Mouse (Mus musculus) heart, embryonic 16.5 days (tissue): ENCODE measurements around the gene Ttll10. TPM values are rescaled to one million over a fixed set of nuclear protein-coding genes. Genes with fewer than 3 reads are reported as not detected.

Experiments
- ATAC-seq: fragments of 200-750 bp; cut with Nextera tagmentation; replicated peaks from 2 replicates; pipeline ENCODE4 v1.8.0; 2017; ENCODE audit warnings: moderate number of reproducible peaks; ENCODE audit not compliant: insufficient read depth, low FRiP score; ENCODE audit errors: extremely low read depth
- H3K27ac ChIP-seq: fragments of 300-500 bp; sonication (generic); 2 replicates; pipeline ENCODE4 v1.5.1; 2014; ENCODE audit warnings: mild to moderate bottlenecking, low read length, control low read depth, moderate library complexity
- H3K27me3 ChIP-seq: fragments of 300-500 bp; sonication (generic); 2 replicates; pipeline ENCODE4 v1.6.1; 2014; ENCODE audit warnings: low read length, mixed read lengths; ENCODE audit not compliant: control insufficient read depth, insufficient read depth
- H3K36me3 ChIP-seq: fragments of 300-500 bp; sonication (generic); 2 replicates; pipeline ENCODE4 v1.6.1; 2014; ENCODE audit not compliant: control insufficient read depth, insufficient read depth
- H3K4me1 ChIP-seq: fragments of 300-500 bp; sonication (generic); 2 replicates; pipeline ENCODE4 v1.6.1; 2014; ENCODE audit warnings: low read length, mixed read lengths; ENCODE audit not compliant: control insufficient read depth, insufficient read depth
- H3K4me2 ChIP-seq: fragments of 300-500 bp; sonication (generic); 2 replicates; pipeline ENCODE4 v1.6.1; 2014; ENCODE audit warnings: low read depth, mild to moderate bottlenecking, control low read depth, low read length
- H3K4me3 ChIP-seq: fragments of 300-500 bp; sonication (generic); 2 replicates; pipeline ENCODE4 v1.5.1; 2014; ENCODE audit warnings: mild to moderate bottlenecking, control low read depth, low read length
- H3K9ac ChIP-seq: fragments of 300-500 bp; sonication (generic); 2 replicates; pipeline ENCODE4 v1.6.1; 2014; ENCODE audit warnings: low read length, control low read depth
- H3K9me3 ChIP-seq: fragments of 300-500 bp; sonication (generic); replicated peaks from 2 replicates; pipeline ENCODE4 v1.6.1; 2016; ENCODE audit warnings: low read length; ENCODE audit not compliant: control insufficient read depth
- WGBS: fragments of 180-500 bp; shearing (Covaris S2); extraction: QIAGEN DNeasy Blood & Tissue Kit; methylation state at CpG from one replicate; pipeline ENCODE4 v1.1.7; 2014; 5-methylcytosine and 5-hydroxymethylcytosine counted together
- microRNA counts: library from miRNA; unstranded; fragments of <30 nt; microRNA quantifications from one replicate; lab custom pipeline; 2016
- microRNA-seq: library from miRNA; unstranded; fragments of <30 nt; microRNA quantifications from one replicate; pipeline ENCODE4, GENCODE M21; 2017
- polyA plus RNA-seq: library from polyadenylated mRNA; unstranded; fragments of >200 nt; fragmentation: Nextera tagmentation; extraction: Ambion mirVana; gene quantifications from 2 replicates; pipeline ENCODE4 v1.2.1, GENCODE M21; 2015

Gene Ttll10
- polyA plus RNA-seq, 1 experiment from 2014 or later = 0.33 TPM

DNA sequence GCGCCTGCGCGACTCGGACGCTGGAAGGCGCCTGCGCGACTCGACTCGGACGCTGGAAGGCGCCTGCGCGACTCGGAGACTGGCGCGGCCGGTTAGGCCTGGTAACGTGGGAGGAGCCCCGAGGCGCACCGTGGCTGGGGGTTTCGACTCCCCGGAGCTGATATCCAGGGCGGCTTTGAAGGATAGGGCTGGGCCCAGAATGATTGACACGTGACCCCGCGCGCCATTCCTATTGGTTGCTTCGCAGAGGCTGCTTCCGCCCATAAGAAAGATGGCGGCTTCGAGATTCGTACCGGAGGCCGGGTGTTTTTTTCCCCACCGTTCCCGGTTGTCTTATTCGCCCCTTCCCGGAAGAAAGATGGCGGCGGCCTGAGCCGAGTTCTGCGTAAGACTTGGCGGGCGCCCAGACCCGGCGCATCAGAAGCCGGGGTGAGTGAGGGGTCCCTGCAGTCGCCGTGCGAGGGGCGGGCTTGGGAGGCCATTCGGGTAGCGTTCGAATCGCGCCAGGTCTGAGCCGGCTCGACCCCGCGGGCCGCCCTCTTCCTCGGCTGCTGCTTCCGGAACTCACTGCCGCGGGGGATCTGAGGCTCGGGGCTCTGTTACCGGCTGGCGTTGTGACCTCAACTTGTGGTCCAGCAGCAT is 66.2 kb downstream of the Ttll10 start:
- under 1% methylated on average over 70 of the region's 70 CpGs for WGBS

DNA sequence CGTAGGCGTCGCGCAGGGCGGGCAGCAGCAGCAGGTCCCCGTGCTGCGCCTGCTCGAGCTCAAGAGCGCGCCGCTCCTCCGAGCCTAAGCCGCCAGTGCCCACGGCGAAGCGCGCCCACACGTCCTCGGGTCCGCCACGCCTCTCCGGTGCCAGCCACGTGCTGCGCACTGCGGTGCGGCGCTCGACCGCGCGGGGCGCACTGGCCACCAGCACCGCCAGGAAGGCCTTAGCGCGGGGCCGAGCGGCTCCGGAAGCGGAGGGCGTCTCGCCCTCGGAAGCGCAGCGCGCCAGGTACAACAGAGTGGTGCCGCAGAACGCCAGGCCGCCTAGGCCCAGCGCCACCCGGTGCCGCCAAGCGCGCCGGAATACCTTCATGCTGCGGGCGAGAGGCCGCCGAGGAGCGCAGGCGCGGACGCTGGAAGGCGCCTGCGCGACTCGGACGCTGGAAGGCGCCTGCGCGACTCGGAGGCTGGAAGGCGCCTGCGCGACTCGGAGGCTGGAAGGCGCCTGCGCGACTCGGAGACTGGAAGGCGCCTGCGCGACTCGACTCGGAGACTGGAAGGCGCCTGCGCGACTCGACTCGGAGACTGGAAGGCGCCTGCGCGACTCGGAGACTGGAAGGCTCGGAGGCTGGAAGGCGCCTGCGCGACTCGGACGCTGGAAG is 66.8 kb downstream of the Ttll10 start, which contains the start of the genes B3galt6 and Sdf4:
B3galt6 (minus strand) TSS at position 409 of the 665 bp plus-strand sequence.
Sdf4 (plus strand) TSS at position 632 of the 665 bp plus-strand sequence.
- Histone ChIP-seq H3K9me3 (no peaks in the 10 kb centered on the region), H3K27me3 (no peaks in the 10 kb centered on the region), H3K4me2 (peak within 1 kb of the TSS; percentile 98), H3K9ac (peak within 1 kb of the TSS; percentile 91), H3K4me3 (peak within 1 kb of the TSS; percentile 95), H3K36me3 (peaks cover 7% of the 10 kb centered on the region), H3K4me1 (peaks cover 22% of the 10 kb centered on the region), H3K27ac (peak within 1 kb of the TSS; percentile 97)
- WGBS = under 1% methylated on average over 99 of the region's 99 CpGs
- peak; percentile 83 for ATAC-seq

More for the DNA sequence above, 66.2 kb downstream of the Ttll10 start:
- peak overlapping the region; percentile 97 for H3K27ac ChIP-seq
- peaks cover 12% of the 10 kb centered on the region for H3K36me3 ChIP-seq
- peaks cover 22% of the 10 kb centered on the region for H3K4me1 ChIP-seq
- H3K27me3 ChIP-seq = no peaks in the 10 kb centered on the region
- ATAC-seq = peak; percentile 82
- peak overlapping the region; percentile 95 for H3K4me3 ChIP-seq
- peak overlapping the region; percentile 73 for H3K4me2 ChIP-seq
- H3K9ac ChIP-seq = peak overlapping the region; percentile 91
- no peaks in the 10 kb centered on the region for H3K9me3 ChIP-seq

DNA sequence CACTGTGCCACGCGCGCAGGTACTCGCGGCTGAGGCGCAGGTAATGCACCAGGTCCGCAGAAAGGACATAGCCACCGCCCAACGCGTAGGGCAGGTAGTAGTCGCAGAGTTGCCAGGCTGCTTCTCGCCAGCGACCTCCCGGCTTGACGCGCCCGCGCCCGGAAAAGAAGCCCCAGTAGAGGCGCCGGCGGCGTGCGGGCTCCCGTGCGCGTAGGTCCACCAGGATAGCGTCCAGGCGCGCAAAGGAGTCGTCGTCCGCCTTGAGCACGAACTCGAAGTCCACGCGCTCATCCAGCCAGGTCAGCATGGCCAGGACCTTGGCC is 67.3 kb downstream of the Ttll10 start:
- no peaks in the 10 kb centered on the region for H3K27me3 ChIP-seq
- 23% methylated on average over 37 of the region's 37 CpGs for WGBS
- H3K4me3 ChIP-seq = peak overlapping the region; percentile 72
- no peak for ATAC-seq
- peak overlapping the region; percentile 85 for H3K9ac ChIP-seq
- H3K4me1 ChIP-seq = peaks cover 22% of the 10 kb centered on the region
- H3K36me3 ChIP-seq = 0 out of 2 replicates have a peak, but pooled peaks cover 5% of the 10 kb centered on the region
- H3K9me3 ChIP-seq = no peaks in the 10 kb centered on the region
- peak overlapping the region; percentile 98 for H3K4me2 ChIP-seq
- H3K27ac ChIP-seq = peak overlapping the region; percentile 95

DNA sequence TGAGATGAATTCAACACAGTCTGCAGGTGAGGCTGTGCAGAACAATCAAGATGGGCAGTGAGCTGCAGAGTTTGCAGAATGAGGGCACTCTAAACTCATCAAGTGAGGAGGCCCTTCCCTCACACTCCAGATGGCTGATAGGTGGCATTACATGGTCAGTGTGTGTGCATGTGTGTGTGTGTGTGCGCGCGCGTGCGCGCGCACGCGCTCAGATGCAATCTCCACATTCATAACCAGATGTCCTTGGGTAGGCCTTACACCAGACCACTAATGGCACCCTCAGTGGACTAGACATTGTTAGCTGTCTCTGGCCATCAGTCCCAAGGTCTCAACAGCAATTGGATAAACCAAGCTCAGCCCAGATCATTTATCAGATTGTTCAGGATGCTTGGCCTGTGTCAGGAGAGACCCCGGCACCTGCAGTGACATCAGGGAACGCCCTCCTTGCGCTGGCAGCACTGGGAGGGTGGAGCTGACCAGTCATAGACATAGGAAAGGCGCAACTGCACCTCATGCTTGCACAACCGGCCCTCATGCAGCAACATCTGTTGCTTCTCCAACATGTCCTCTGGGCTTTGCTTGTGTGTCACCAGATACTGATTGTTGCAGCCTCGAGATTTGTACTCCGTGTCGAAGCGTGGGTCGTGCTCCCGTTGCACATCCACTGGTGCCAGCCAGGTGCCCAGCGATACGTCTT is 67.9 kb downstream of the Ttll10 start:
- ATAC-seq = no peak
- peak overlapping the region; percentile 98 for H3K4me2 ChIP-seq
- H3K4me1 ChIP-seq = peaks cover 22% of the 10 kb centered on the region
- H3K9me3 ChIP-seq = no peaks in the 10 kb centered on the region
- H3K27ac ChIP-seq = peak overlapping the region; percentile 95; the same call in 1 of the 2 replicates
- 0 out of 2 replicates have a peak, but pooled peaks cover 2% of the 10 kb centered on the region for H3K36me3 ChIP-seq
- peak overlapping the region; percentile 72 for H3K4me3 ChIP-seq
- peak overlapping the region; percentile 85 for H3K9ac ChIP-seq
- 84% methylated on average over 22 of the region's 22 CpGs for WGBS
- H3K27me3 ChIP-seq = no peaks in the 10 kb centered on the region

MicroRNA genes within 50 kb of the gene (microRNA counts, 519-probe panel; counts per million panel counts)
- microRNA mmu-miR-200a (lab: Ali Mortazavi, UCI) (2,439 counts per million, percentile 55 among the panel's probes with 10 or more counts), microRNA mmu-miR-200b (lab: Ali Mortazavi, UCI) (2,919 counts per million, percentile 75 among the panel's probes with 10 or more counts), microRNA mmu-miR-429 (lab: Ali Mortazavi, UCI) (3,046 counts per million, percentile 79 among the panel's probes with 10 or more counts)

Small RNA genes lying within 50 kb of the gene (microRNA-seq; reads per million reads assigned to microRNA genes)
- gene Mir200a (166 reads per million, percentile 59 among the genes with 10 or more reads in this experiment), gene Mir200b (970 reads per million, percentile 79 among the genes with 10 or more reads in this experiment), gene Mir429 (2,711 reads per million, percentile 87 among the genes with 10 or more reads in this experiment)

Other genes with a start within 250 kb of the Ttll10 start
- gene Ccnl2, start 246.9 kb downstream of the Ttll10 start, polyA plus RNA-seq = 126 and 129 TPM in 2 replicates
- gene Aurkaip1, start 228.1 kb downstream of the Ttll10 start, polyA plus RNA-seq = 124 and 132 TPM in 2 replicates
- 77.8 and 86.8 TPM in 2 replicates for gene Mxra8, start 219.7 kb downstream of the Ttll10 start, polyA plus RNA-seq
- 3.5 TPM in 2 replicates for gene Dvl1, start 212.0 kb downstream of the Ttll10 start, polyA plus RNA-seq
- 0.18 and 0.26 TPM in 2 replicates for gene Tas1r3, start 196.1 kb downstream of the Ttll10 start, polyA plus RNA-seq
- gene Cptp, start 190.0 kb downstream of the Ttll10 start, polyA plus RNA-seq = 9.3 and 9.5 TPM in 2 replicates
- gene Ints11, start 189.9 kb downstream of the Ttll10 start, polyA plus RNA-seq = 40.5 and 41.8 TPM in 2 replicates
- gene Pusl1, start 167.6 kb downstream of the Ttll10 start, polyA plus RNA-seq = 32.5 and 34.3 TPM in 2 replicates
- gene Acap3, start 167.6 kb downstream of the Ttll10 start, polyA plus RNA-seq = 10.1 and 11.6 TPM in 2 replicates
- gene Ube2j2, start 115.6 kb downstream of the Ttll10 start, polyA plus RNA-seq = 74.9 and 80.1 TPM in 2 replicates
- 23.1 and 28.9 TPM in 2 replicates for gene C1qtnf12, start 97.1 kb downstream of the Ttll10 start, polyA plus RNA-seq
- gene B3galt6, start 66.8 kb downstream of the Ttll10 start, polyA plus RNA-seq = 8.6 and 9.1 TPM in 2 replicates
- 122 and 128 TPM in 2 replicates for gene Sdf4, start 66.5 kb downstream of the Ttll10 start, polyA plus RNA-seq
- gene Tnfrsf4, start 45.6 kb downstream of the Ttll10 start, polyA plus RNA-seq = 0.95 and 1.5 TPM in 2 replicates
- gene Tnfrsf18, start 33.2 kb downstream of the Ttll10 start, polyA plus RNA-seq = 2.3 and 2.6 TPM in 2 replicates
- gene 9430015G10Rik, start 50.6 kb upstream of the Ttll10 start, polyA plus RNA-seq = 17.3 and 17.4 TPM in 2 replicates
- 0.18 and 0.19 TPM in 2 replicates for gene Rnf223, start 71.1 kb upstream of the Ttll10 start, polyA plus RNA-seq
- 34.4 and 48.5 TPM in 2 replicates for gene Agrn, start 138.1 kb upstream of the Ttll10 start, polyA plus RNA-seq
- 5.0 and 9.1 TPM in 2 replicates for gene Isg15, start 141.4 kb upstream of the Ttll10 start, polyA plus RNA-seq
- 4.2 and 5.6 TPM in 2 replicates for gene AW011738, start 143.9 kb upstream of the Ttll10 start, polyA plus RNA-seq
- gene Perm1, start 156.5 kb upstream of the Ttll10 start, polyA plus RNA-seq = 16.3 and 16.8 TPM in 2 replicates
- 13.8 and 17.5 TPM in 2 replicates for gene Plekhn1, start 175.4 kb upstream of the Ttll10 start, polyA plus RNA-seq
- 37.4 and 38.1 TPM in 2 replicates for gene Noc2l, start 176.6 kb upstream of the Ttll10 start, polyA plus RNA-seq
- 0.26 and 0.60 TPM in 2 replicates for gene Samd11, start 196.2 kb upstream of the Ttll10 start, polyA plus RNA-seq